Mouse (Mus musculus) heart, adult 10 weeks (tissue): ENCODE data around the gene Emc10. TPM values are rescaled to one million over a fixed set of nuclear protein-coding genes. Genes with fewer than 3 reads are reported as not detected.

Experiments used
- polyA plus RNA-seq: library from polyadenylated mRNA; stranded (reverse); fragments of 350-450 nt; fragmentation: Illumina TruSeq; extraction: RNeasy Lipid Tissue Mini Kit (QIAGEN cat#74804); gene quantifications from one replicate; pipeline ENCODE4 v1.2.3, GENCODE M21; 2014; ENCODE audit warnings: low read depth, low replicate concordance

Emc10 gene
- 83.3 TPM for polyA plus RNA-seq

DNA sequence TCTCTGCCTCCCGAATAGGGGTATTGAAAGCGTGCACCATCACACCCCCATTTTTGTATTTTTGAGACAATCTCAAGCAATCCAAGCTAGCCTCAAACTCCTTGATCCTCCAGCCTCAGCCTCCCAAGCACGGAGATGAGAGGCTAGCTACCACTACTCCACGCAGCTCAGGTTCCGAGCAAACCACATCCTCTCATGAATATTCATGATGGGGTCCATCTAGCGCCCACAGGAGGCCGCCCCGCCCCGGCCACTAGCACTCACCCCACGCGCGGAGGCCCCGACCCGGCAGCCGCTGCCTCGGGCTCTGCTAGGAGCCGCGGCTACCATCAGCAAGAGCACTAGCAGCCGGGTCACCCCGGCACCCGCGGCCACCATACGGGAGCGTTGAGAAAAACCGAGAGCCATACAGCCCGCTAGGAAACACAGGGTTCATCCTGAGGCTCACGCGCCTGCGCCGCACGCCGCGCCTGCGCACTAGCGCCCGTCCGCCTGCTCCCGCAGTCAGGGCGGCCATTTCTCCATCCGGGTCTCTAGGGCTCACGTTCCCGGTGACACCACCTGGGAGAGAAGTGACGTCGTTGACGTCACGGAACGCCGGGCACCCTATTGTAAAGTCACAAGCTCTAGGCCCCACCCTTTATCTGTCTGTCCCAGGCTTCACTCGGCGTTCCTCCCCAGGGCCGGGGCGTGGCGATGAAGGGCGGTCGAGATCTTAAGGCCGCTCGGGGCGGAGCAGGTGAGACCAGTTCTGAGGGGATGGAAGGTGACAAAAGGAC is at the start of gene Emc10, which contains the start of gene Fam71e1:
Emc10 (minus strand) TSS at position 538 of the 779 bp plus-strand sequence.
Fam71e1 (plus strand) TSS at position 590 of the 779 bp plus-strand sequence.

GRCm38 (mm10) chr7:44531946-44532732 is 35.8 kb upstream of the Emc10 start, which contains the start of gene Spib:
Spib (minus strand) TSS chr7:44532071.

DNA sequence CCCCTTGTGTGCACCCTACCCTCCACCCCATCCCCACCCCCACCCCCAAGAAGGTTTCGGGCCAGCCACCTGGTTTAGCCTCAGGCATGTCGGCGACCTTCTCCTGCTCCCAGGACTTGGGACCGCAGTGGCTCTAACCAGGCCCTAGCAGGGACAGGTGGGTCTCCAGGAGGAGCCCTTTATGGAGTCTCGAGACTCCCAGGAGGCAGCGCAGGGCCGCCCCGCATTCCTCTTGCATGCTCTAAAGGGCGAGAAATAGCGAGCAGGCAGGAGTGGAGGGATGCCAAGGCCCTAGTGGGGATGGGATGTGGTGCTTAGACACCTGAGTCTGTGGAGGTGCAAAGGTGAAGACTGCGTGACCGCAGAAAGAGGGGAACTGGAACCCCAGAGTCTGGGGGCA is 28.2 kb upstream of the Emc10 start, which contains the start of gene Mybpc2:
Mybpc2 (minus strand) TSS at position 155 of the 400 bp plus-strand sequence.

GRCm38 (mm10) chr7:44467811-44468411 is 28.4 kb downstream of the Emc10 start, which contains the start of gene Josd2:
Josd2 (plus strand) TSS chr7:44467980.

DNA sequence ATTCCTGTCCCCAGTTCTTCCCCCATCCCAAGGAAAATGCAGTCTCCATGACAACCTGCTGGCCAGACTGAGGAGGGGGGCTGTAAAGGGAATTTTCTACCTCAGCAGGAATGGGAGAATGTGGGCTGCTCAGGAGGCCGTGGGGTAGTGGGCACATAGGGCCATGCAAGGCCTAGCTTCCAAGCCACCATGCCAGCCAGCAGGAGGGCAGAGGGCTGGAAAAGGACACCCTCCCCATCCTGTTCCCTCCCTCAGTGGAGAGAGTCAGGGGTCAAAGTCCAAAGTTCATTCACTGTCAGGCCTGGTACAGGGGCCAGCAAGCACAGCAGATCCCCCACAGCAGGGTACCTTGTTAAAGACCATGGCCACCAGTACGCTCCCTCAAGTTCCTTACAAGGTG is 31.2 kb downstream of the Emc10 start, which contains the start of gene Aspdh:
Aspdh (plus strand) TSS at position 281 of the 400 bp plus-strand sequence.

Other genes starting within 250 kb of the Emc10 start
- gene 1700028J19Rik, start 249.8 kb downstream of the Emc10 start, polyA plus RNA-seq = 0.68 TPM
- 18.5 TPM for gene 2410002F23Rik, start 249.8 kb downstream of the Emc10 start, polyA plus RNA-seq
- gene Acp4, start 239.2 kb downstream of the Emc10 start, polyA plus RNA-seq = not detected
- gene Gm15517, start 235.1 kb downstream of the Emc10 start, polyA plus RNA-seq = not detected
- gene Clec11a, start 189.6 kb downstream of the Emc10 start, polyA plus RNA-seq = 1.3 TPM
- gene Shank1, start 186.3 kb downstream of the Emc10 start, polyA plus RNA-seq = 1.0 TPM
- gene Syt3, start 112.4 kb downstream of the Emc10 start, polyA plus RNA-seq = 2.6 TPM
- gene 1700008O03Rik, start 110.7 kb downstream of the Emc10 start, polyA plus RNA-seq = not detected
- gene Lrrc4b, start 67.5 kb downstream of the Emc10 start, polyA plus RNA-seq = 11.4 TPM
- 0.73 TPM for gene Aspdh, start 31.1 kb downstream of the Emc10 start, polyA plus RNA-seq
- gene Josd2, start 28.5 kb downstream of the Emc10 start, polyA plus RNA-seq = 151 TPM
- 2.0 TPM for gene Fam71e1, start 52 bp upstream of the Emc10 start, polyA plus RNA-seq
- 13.4 TPM for gene Mybpc2, start 28.1 kb upstream of the Emc10 start, polyA plus RNA-seq
- gene Spib, start 35.5 kb upstream of the Emc10 start, polyA plus RNA-seq = 0.31 TPM
- 8.1 TPM for gene Pold1, start 52.3 kb upstream of the Emc10 start, polyA plus RNA-seq
- gene Nr1h2, start 57.4 kb upstream of the Emc10 start, polyA plus RNA-seq = 66.6 TPM
- 0.68 TPM for gene Napsa, start 75.9 kb upstream of the Emc10 start, polyA plus RNA-seq
- 2.5 TPM for gene Kcnc3, start 94.1 kb upstream of the Emc10 start, polyA plus RNA-seq
- 60.7 TPM for gene Myh14, start 174.3 kb upstream of the Emc10 start, polyA plus RNA-seq
- gene Izumo2, start 212.2 kb upstream of the Emc10 start, polyA plus RNA-seq = not detected